Mouse (Mus musculus) kidney, adult 18-20 months (tissue): Measurements from ENCODE around the gene Kdelc2.
A peak's percentile ranks its signal among the peaks of the same experiment; 100 is the strongest.

Source experiments
- DNase-seq: peaks from one replicate; pipeline ENCODE4 v3.0.0; 2021

Kdelc2 gene

DNA sequence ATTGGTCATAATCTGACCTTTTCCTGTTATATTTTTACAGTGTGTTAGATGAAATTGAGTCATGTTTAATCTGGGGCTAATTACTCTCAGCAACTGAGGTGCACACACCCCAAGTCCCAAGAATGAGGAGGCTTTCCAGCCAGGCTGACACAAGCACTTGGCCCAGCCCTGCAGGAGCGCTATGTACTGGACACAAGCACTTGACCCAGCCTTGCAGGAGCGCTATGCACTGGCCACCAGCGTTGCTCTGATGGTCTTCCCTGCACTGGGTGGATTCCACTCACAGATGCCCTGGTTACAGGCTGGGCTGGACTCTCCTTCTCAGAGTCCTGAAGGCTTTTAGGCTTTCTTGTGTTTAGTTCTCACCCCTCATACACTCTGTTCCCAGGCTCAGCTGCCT is 5.3 kb downstream of the Kdelc2 start:
- DNase-seq: no peak

DNA sequence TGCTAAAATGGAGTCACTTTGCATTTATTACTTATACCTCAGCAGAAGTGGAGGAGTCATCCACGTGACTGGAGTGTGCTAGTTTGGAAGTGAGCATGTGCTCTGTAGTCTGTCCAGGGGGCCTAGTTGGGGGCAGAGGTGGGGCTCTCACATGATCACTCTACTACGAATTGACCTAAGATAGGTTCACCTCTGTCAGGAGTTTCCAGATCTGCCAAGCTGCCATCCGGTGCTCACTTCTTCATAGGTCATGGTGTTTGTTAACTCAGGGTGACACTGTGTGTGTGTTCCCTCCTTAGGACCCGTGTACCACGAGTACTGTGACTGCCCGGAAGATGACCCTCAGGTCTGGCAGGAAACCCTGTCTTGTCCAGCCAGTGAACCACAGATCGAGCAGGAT is 6.3 kb downstream of the Kdelc2 start:
- no peak for DNase-seq

DNA sequence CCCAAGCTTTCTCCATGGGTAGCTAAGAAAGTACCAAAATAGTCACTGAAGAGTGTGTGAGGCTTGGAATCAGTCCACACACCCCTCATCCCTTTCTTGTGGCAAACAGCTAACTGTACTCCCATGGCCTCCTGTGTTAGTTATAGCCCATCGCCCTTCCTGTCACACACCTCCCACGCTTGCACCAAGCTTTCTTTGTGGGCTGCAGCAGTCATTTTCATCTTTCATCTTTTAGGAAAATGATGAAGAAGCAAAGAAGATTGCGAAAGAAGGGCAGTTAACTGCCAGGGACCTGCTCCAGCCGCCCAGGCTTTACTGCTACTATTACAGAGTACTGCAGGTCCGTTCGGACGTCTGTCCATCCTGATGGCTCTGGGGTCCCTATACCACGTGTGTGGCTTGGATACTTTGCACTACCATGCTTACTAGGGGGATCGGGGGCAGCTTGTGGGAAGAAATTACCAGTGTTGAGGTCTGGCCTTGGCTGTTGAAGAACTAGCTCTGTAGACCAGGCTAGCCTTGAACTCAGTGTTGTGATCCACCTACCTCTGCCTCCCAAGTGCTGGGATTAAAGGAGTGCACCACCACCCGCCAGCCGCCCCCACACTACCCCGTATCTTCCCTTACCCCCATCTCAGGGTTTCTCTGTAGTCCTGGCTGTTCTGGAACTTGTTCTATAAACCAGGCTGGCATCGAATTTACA is 14.0 kb downstream of the Kdelc2 start:
- DNase-seq: no peak

DNA sequence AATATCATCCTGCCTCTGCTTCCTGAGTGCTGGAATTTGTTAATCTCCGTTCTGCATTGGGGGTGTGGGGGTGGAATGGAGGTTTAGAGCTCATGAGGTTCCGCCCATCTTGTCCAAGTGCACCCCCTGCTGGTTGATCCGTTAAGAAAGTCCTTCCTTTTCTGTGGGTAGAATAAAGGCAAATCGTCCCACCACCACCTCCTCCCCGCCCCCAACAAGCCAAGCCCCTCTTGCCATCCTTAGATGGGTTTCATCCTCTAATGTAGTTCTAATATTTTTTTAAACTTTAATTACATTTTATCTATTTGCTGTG is 14.5 kb downstream of the Kdelc2 start:
- DNase-seq: peak; percentile 67

DNA sequence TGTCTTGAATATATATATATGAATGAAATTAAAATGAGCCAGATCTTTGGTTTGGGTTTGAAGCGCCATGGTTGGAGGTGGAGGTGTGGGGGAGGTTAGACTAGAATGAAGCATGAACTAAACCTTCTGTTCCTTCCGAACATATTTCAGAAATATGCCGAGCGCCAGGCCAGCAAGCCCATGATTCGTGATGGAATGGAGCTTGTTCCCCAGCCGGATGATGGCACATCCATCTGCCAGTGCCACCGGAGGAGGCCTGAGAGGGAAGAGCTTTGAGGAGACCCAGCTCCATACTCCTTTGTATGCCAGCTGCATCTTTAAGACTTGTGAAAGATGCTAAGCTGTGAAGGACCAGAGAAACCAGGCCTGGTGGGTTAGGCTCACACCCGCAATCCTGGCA is 15.7 kb downstream of the Kdelc2 start:
- no peak for DNase-seq

DNA sequence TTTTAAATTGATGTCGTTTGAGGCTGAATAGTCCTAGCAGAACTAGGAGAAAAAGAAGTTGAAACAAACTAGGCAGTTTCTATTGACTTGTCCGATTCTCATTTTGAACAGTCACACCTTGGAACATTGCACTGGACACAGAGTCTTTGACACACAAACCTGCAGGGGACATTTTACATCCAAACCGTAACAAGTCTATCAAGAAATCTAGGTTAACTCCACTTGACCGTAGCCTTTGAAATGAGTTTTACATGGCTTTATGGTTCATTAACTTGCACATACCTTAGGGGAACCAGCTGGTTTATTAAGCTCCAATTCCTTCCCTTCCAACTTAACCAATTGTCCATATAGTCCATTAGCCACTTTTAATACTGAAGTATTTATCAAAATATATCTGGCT is 16.9 kb downstream of the Kdelc2 start:
- no peak for DNase-seq

DNA sequence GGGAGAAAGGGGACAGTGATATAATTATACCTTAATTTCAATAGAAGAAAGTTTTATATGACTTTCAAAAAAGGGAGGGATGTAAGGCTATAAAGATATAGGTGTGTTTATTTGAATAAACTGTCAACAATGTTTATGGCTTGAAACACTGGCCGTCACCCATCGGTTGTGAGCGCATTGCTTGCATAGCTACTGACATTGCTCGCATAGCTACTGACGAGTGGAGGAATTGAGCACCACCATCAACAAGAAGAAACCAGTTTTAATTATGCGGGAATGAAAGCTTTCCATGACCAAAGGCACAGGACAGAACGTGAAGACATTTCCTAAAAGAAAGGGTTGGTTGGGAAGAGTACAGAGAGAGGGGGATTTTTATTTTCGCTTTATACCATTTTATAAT is 17.3 kb downstream of the Kdelc2 start:
- no peak for DNase-seq

DNA sequence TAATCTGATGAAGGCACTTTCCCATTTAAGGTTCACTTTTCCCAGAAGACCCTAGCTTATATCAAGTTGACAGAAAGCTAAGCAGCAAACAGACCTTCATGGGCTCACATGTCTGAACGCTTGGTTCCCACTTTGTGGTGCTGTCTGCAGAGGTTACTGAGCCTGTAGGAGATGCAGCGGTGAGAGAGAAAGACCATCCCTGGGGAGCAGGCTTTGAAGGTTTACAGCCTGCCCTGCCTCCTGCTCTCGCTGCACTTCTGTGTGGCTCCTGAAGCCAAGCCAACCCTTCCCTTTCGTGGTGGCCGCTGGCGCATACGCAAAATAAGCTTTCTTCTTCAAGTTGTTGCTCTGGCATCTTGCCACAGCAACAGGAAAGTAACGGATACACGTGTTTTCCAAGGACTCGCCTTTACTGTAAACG is 18.5 kb downstream of the Kdelc2 start, which contains the start of gene 4930550C14Rik:
Gene 4930550C14Rik (plus strand): TSS at position 35 of the 421 bp plus-strand sequence.
- peak; percentile 69 for DNase-seq

DNA sequence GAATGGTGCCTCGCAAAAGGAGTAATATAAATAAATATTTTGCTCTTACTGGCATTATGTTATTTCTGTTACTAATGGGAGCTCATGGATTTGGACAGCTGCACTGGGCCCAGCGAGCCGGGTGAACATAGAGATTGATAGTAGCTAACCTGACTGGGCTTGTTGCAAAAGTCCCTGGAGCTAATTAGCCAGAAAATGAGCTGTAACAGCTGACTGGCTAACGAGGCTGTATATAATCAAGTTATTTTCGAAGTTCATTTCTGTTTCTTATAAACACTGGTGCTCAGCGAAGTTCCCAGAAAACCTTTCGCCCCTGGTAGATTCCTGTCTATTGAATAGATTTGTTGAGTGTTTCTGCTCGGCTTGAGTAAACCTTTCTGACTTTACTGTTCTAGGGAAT is 19.2 kb downstream of the Kdelc2 start:
- no peak for DNase-seq

DNA sequence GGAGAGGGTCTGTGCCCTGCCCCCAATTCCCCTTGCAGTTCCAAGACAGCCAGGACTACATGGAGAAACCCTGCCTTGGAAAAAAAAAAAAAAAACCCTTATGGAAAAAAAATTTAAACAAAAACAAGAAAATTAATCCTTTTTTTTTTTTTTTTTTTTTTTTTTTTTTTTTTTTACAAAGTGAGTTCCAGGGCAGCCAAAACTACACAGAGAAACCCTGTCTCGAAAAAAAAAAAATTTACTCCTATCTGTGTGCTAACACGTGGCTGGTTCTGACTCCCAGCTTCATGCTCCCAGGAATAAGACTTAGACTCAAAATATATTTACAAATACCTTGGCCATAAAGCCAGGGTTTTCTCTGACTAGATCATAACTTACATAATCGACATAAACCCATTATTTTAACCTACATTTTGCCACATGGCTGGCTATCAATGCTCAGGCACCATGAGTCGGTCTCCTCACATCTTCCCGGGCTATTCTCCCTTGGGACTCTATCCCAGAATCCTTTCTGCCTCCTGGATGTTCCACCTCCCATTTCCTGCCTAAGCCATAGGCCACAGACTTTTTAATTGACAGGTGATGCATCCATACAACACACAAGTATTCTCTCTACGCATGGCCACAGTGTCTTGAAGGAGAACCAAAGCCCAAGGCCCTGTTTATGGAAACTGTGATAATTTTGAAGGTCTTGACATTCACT is 20.4 kb downstream of the Kdelc2 start:
- DNase-seq: no peak

DNA sequence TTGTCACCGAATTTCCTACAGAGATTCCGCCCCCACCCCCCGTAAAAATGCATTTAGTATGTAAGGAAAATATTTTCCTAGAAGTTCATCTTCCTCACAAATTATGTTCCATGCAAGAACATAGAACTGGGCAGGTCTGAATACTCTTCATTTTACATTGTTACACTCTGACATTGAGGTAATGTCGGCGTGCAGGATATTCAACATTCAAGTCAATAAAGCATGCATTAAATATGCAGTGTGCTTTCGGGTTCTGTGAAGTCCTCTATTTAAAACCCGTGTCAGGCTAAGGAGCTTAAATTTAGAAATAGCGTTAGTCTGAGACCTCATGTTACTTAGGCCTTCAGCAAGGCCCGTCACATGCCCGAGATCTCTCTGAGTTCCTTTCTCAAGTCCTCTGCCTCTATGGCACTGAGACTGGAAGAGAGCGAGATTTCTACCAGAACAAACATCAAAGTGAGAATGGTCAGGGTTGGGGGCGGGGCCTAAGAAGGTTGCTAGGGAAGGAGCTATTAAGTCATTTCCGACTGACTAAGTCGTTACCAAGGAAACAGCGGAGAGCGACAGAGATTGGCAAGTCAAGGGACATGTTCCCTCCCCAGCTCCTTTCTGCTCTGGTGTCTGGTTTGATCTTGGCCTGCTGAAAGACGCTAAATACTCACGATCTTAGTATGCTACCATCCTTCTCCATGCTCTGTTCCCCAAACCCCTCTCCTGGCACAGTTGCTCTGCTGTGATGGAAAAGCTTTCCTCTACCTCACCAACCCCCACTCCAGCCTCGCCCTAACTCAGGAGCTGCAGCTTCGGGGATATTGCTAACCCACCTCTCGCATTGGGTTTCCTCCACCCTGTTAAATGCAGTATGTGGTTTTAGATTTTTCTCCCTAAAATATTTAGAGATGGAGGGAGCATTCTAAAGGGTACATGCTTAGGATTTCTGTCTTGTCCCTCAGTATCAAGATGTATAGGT is 21.2 kb downstream of the Kdelc2 start:
- DNase-seq: peak; percentile 67

DNA sequence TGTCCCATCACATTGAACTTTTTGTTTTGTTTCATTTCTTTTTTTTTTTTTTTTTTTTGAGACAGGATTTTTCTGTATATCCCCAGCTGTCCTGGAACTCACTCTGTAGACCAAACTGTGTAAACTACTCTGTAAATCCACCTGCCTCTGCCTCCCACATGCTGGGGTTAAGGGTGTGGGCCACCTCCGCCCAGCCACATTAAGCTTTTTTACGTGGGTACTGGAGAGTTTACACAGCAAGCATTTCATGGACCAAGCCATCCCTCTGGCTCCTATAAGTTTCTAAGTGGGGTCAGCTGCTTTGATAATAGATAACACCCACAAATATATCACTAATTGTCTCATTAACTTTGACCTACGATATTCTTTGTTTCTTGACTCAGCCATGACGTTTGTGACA is 24.7 kb downstream of the Kdelc2 start:
- no peak for DNase-seq

DNA sequence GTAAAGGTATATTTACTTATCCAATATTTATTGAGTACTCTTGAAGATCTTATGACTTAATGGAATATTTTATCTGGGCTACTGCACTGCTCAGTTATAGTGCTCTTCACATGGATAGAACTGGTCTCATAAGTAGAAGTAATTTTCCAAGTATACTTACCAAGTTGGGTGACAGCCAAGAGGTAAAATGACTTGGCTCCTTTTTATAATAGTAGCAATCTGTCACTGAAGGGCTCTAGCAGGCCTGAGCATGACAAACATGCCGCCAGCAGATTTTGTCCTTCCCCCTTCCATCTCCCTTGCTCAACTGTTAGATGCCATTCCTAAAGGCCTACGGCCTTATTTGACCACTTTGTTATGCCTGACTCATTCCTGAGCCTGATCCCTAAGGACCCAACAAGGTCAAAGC is 25.1 kb downstream of the Kdelc2 start:
- DNase-seq: no peak

DNA sequence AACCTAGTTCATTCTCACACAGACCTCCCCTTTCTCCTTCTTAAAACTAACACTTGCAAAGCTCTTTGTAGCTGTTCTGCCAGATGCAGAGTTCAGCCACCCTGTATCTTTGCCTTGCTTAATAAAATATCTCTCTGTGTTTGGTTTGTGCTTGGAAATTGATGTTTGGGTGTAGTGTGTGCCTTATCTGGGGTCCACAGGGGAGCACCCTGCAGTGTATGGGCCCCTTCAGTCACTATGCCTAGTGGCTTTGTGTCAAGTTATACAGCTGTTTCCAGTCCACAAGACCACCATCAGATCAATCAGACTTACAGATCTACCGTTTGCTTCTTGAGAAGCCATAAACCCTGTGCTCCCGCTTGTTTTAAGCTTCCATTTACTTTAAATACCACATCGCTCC is 25.6 kb downstream of the Kdelc2 start:
- DNase-seq: no peak

DNA sequence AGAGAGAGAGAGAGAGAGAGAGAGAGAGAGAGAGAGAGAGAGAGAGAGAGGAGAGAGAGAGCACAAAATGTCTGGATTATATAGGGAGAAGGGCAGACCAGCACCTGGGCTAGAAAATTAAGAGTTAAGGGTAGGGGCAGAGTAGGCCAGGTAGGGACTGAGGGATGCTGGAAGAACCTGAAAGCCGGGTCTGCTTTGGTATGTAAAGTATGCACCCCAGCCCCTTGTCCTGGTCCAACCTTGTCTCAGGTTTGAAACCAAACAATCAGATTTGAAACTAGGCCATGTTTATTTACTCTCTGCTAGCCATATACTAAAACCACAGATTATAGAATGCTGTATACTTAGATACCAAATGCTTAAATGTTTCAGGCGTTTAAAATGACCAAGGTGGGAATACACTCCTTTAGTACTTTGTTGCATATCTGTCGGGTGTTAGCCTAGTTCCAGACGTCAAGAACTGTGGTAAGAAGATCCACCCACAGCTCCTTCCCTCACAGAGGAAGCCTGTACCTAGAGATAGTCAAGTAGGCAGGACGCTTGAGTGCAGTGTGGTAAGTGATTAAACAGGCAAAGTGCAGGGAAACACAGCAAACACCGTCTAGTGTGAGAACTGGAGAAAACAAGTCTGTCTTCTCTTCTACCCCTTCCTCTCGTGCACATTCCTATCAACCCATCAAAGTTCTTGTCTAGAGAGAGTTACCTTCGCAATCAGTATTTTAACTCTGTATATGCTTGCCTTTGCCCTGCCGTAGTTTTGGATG is 38.5 kb downstream of the Kdelc2 start:
- DNase-seq: no peak

DNA sequence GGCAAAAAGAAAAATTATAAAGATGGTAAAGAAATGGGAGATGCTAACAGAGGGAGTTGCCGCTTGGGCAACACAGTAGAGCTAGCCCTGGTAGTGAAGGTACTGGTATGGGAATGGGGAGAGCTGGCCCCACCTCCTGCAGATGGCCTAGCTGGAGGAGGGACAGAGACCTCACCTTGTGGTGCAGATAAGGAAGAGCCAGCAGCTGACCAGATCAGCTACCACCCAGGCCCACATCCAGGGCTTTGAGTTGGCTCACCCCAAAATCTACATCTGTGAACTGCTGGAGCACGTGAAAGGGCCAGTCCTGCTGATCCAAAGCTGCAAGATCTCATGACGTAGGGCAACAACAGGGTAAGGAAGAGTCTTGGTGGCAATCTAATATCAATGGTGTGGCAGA is 42.9 kb downstream of the Kdelc2 start:
- DNase-seq: no peak

DNA sequence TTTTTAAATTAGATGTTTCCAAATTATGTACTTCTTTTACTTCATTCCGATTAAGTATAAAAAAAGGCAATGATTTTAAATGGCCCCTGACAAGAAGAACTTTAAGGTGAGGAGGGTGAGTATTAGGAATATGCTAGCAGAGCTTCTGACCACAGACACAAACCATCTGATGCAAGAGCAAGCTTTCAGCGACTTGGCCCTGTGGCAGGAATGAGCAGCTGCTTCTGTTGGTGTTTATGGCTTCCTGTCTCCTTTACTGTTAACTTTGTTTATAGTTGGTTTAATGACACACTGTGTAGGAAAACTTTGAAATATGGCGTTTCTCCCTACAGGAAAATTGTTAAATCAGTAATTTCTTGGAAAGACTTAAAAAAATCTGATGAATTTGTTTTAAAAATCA is 43.8 kb downstream of the Kdelc2 start:
- no peak for DNase-seq

DNA sequence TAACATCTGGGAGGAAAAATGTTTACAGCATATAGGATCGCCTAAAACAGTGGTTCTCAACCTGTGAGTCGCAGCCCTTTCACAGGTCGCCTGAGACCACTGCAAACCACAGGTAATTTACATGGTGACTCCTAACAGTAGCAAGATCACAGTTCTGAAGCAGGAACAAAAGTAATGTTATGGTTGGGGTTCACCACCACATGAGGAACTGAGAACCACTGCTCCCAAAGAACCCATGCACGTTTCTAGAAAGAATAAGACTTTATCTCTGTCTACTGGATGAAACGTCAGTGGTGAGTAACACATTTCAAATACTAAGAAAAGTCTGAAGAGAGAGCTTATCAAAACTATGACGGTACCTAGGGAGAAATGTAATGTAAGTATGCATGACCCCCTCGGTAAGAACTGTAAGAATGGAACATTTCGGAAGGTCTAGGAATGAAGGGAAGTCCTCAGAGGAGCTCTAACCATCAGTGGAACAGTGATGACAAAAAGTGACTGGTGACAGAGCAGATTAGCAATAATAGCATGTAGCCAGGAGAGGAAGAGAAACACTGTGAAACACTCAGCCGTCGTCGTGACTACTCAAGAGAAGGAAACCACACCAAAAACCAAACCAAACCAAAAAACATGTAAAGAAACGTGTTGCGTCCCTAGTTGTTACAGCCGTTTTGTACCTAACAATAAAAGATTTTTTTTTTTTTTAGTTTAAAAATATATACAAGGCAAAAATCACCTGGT is 52.2 kb downstream of the Kdelc2 start:
- no peak for DNase-seq

DNA sequence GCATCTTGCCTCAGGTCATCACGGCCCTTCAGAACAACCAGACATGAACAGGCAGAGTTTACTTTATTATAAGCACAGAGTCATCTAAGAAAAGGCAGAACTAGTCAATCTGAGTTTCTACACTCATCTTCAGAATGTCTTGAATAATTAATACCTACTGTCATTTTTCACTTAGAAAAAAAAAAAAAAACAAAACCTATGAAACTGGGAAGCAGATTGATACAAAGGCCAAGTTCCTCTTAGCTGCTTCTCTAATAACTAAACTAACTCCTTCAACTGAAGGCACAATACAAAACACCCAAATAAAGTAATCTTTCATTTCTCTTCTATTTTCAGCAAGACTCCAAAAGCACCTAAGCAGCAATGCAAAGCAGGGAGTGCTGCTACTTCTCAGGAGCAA is 66.8 kb downstream of the Kdelc2 start:
- no peak for DNase-seq
